ENCODE assay signal across 1 mouse cellular context in genomic region chr17:83747405-83748160, GRCm38 (mm10).
TF ChIP-seq lines count a peak whose summit lies in the region.

No protein-coding gene starts in this region.

TF ChIP-seq in MEL, 35 proteins besides CTCF, POLR2A, EP300 and RAD21 (continued from another document):
- no peak for TF ChIP-seq CHD2 (IDR thresholded peaks at IDR 0.05; ENCODE audit: low read length)
